Mouse (Mus musculus) right cerebral cortex, postnatal 4 days (tissue): ENCODE measurements around the gene Adamts8.

ENCODE experiments used
- DNase-seq: peaks from one replicate; pipeline ENCODE4 v3.0.0-alpha.2; 2022

Gene Adamts8

GRCm38 (mm10) chr9:30928759-30929158, 13.6 kb upstream of the Adamts8 start:
- DNase-seq = no peak

DNA sequence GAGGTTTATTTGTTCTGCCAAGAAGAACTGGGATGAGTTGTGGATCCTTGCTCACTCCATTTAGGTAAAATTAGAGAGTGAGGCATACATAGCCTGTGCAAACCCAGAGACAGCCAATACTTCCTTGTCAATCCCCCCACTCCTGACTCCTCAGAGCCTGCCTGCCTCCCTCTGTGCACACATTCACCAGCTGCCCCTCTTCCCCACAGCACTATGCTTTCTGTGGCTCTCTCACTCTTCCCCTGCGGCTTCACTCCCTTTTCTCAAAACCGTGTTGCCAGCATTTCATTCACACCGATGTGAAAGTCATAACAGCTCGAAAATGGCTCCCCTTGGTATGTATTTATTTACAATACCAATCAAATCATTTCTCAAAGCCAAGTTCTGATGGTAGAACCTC, 10.0 kb upstream of the Adamts8 start:
- DNase-seq = no peak

DNA sequence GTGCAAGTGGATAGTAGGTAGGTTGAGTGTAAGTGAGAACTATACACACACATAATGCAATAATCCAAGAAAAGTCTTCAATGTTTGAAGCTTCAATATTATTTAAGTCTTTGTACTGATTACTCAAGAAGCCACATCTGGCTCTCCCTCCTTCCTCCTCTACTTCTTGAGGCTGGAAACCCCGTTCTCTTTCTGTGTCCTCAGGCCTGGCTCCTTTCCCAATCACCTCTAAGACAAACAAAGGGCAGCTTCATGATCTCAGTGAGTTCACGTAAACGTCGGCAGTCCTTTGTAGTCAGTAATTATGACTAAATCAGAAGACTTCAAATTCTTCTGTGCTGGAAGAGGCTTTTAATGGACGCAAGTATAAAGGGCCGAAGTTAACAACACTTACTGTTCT, 7.5 kb upstream of the Adamts8 start:
- no peak for DNase-seq

DNA sequence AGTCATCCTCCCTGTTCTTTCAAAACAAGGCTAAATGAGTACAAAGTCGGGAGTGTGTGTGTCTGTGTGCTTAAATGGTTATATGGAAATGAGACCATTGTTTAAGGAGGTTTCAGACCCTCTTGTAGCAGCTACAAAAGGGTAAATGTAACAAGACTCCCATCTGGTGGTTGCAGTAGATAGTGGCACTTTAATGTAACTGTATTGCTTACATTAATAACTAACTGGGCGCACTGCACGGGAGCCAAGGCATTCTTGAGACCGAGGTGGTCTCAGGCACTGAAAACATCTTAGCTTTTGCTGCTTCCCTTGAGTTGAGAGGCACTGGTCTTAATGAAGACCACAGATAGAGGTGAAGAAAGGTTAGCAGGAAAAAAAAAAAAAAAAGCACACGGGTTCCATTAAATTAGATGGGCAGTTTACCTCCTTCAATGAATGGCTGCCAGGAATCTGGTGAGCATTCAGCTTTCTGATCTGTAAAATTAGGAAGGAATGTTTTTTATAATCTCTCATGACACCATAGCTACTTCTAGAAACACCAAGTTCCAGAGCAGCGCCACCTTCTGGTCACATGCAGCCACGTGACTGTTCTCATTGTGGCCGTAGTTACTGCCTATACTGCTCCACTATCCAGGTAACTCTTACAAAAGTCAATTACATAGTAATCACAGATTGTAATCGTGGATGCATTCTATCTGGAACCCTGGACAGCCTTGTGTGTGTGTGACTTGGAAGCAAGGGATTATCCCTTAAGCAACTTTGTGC, 5.5 kb upstream of the Adamts8 start:
- peak; percentile 85 for DNase-seq

- DNase-seq = peak; percentile 95
Measured at GRCm38 (mm10) chr9:30940328-30940727, 2.0 kb upstream of the Adamts8 start.

- DNase-seq = no peak
Measured at GRCm38 (mm10) chr9:30943341-30943740, 979 bp downstream of the Adamts8 start.

DNA sequence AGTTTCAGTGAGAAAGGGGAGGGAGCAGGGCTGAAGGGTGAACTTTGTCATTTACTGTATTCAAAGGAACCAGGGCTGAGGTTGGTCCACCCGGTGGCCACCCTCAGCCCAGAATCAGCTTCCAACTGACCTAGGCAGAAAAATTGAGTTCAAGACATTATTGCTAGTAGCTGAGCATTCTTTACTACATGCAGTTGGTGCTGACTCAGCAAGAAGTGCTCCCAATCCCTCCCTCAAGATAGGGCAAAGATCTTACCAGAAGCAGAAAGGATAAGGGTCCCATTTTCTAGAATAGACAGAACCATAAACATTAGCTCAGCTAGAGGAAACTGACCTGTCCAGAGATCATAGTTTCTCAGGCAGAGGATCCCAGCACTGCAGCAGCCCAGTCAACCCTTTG, 1.9 kb downstream of the Adamts8 start:
- DNase-seq = no peak

DNA sequence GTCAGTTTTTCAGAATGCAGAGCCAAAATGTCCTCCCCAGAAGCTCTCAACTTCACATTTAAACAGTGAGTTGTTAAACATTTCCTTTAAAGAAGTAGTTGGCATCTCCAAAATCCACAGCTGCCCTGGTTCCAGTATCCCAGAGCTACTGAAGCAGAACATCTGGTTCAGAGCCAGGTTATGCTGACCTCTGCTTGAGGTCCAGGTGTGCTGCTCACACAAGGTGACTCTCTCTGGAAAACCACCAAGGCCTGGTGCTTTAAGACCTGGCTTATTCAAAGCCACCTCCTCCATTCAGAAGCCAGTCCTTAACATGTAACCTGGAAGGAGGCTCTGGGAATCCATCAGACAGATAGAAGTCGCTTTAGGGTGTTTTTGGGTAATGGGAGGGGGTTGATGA, 2.9 kb downstream of the Adamts8 start:
- no peak for DNase-seq

DNA sequence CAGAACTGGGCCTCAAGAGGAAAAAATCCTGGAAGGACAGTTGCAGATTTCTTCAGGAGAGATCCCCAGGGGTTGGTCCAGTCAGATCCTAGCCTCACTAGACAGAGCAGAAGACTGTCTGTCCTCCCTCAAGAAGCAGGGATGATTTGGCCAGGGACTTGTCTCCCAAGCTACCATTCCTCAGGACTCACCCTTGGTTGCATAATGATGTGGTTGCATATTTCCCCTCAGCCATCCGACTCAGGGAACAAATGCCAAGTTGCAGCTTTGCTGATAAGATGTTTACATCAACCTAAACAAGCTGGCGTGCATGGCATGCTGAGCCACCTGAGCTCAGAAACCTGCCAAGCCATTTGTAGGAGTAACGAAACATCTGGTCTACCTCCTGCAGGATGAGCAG, 7.1 kb downstream of the Adamts8 start:
- DNase-seq = no peak

DNA sequence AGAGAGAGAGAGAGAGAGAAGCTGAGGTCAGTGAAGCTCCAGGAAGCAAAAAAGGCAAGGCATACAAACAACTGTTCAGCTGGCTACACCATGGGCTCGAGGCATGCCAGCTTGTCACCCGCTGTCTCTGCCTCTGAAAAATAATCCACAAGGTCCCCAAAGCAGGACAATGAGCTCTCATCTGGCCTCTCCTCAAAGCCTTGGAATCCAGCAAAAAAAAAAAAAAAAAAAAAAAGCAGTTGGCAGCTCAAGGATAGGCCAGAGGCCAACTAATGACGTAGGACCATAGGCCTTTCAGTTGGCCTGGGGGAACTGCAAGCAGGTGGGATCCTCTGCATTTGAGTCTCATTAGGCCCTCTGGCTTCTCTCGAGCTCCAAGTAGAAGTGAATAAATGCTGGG, 7.6 kb downstream of the Adamts8 start:
- DNase-seq = no peak

GRCm38 (mm10) chr9:30950592-30950991, 8.2 kb downstream of the Adamts8 start:
- no peak for DNase-seq

DNA sequence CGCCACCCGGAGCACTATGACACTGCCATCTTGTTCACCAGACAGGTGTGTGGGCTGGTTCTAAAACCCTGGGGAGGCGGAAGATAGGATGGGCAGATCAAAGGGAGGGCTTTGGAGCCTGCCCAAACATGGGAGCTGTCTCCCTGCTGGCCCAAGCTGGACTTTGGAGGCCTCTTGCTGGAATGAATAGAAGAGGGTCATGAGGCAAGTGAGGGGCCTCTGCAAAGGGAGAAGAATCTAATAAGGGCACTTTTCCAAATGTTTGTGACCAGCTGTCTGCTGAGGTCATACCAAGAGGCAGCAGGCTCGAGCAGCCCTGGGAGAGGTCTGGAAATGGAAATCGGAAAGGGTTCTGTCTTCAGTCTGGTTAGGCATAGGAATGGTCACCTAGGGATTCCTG, 9.1 kb downstream of the Adamts8 start:
- DNase-seq = no peak

- no peak for DNase-seq
Measured at GRCm38 (mm10) chr9:30953287-30953686, 10.9 kb downstream of the Adamts8 start.

DNA sequence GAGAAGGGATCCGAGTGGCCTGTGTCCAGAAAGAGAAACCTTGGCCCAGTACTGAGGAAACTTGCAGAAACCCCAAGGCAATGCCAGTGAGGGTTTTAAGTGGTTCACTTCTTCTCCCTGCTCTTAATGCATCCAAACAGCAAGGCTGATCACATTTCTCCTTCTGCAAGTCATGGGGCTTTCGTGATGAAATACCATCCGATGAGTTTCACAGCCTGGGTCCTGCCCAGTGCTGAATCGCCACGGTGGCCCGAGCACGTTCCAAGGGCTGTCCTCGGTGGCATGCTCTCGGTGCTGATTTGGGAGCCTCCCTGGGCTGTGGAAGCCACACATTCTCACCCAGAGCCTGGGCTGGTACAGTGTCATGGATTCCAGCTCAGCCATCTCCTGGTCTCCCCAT, 12.9 kb downstream of the Adamts8 start:
- DNase-seq = no peak

GRCm38 (mm10) chr9:30963780-30964179, 21.4 kb downstream of the Adamts8 start:
- DNase-seq = no peak

DNA sequence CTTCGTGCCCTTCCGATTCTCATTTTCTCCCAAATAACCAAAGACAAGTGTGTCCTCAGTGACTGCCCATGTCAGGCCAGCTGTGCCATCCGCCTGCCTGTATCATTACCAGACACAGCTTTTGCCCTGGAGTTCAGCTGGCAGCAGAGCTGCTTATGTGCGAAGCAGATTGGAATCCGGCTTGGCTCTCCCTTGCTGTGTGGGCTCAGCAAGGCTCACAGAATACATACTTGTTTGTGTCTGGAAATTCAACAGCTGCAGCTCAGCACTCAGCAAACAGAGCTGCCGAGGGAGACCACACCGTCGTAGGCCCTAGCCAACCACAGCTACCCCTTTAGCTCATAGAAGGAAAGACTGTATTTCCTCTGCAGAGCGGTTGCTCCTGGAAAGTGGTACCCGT, 22.3 kb downstream of the Adamts8 start:
- DNase-seq = peak; percentile 11

GRCm38 (mm10) chr9:30966881-30967280, 24.5 kb downstream of the Adamts8 start:
- no peak for DNase-seq

GRCm38 (mm10) chr9:30968130-30968529, 25.8 kb downstream of the Adamts8 start:
- no peak for DNase-seq

GRCm38 (mm10) chr9:30970001-30970400, 27.6 kb downstream of the Adamts8 start:
- no peak for DNase-seq

DNA sequence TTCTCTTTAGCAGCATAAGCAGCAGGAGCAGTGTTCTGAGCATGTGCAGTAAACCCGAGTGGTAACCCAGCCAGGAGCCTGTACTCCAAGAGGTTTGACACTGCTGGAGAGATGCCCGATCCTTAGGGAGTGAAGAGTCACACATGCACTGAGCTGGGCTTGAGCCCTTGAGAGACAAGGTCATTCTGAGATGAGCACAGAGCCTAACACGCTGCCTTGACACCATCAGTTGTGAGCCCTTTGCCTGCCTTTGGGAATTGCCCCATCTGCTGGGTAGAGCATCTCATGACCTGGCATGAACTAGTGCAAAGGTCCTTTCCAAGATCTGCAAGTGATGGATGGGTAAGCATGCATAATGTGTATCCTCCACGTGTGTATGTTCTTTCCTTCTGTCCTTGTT, 29.6 kb downstream of the Adamts8 start:
- no peak for DNase-seq

DNA sequence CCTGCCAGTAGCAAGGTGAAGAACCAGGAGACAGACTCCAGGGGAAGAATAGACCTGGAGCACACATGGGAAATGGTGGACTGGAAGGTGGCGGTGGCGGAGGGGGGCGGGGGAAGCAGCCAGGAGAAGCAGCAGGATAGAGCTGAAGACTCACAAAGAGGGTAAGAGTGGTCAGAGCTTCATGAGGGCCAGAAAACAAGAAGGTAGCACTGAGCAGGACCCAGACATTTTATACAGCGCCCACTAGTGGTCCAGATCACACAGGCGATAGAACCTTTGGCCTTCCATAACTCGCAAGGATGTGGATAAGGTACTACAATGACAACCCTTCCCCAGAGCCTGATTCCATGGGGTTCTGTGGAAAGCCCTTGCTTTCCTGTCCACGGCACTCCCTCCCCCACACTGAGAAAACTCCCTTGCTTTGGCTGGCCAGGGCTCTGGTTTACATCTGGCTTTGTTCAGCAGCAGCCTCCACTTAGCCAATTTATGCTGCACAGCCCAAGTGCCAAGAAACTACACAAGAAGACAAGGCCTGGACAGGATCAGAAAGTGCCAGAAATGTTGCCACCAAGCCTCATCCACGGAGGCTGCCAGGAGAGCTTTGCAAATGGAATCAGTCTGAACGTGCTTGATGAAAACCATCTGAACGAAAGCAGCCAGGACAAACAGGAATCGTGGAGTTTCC, 34.1 kb downstream of the Adamts8 start:
- no peak for DNase-seq

GRCm38 (mm10) chr9:30980467-30980866, 38.1 kb downstream of the Adamts8 start:
- no peak for DNase-seq

DNA sequence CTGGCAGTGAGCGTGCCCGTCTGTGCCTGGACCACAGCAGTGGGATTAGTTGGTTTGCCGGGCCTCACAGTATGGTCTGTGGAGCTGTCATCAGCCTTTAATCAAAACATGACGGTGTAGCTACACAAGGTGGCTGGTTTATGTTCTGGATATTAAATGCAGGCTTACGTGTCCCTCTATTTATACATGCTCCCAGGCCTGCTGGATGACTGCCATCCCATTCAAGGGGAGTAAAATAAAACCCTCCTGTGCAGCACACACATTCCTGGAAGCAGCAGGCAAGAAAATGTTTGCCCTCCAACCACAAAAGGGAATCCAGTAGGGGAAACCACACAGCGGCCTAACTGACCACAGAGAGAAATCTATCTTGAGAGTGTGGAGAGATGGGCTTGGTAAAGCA, 43.4 kb downstream of the Adamts8 start:
- DNase-seq = no peak

GRCm38 (mm10) chr9:30993106-30993505, 50.7 kb downstream of the Adamts8 start:
- no peak for DNase-seq
